Mouse (Mus musculus): ENCODE results near the gene Ttc28. TPM values are rescaled to one million over a fixed set of nuclear protein-coding genes. Genes with fewer than 3 reads are reported as not detected.

The Ttc28 gene
- total RNA-seq, 2 experiments from 2014 or later, result 15.0 to 16.9 TPM

DNA sequence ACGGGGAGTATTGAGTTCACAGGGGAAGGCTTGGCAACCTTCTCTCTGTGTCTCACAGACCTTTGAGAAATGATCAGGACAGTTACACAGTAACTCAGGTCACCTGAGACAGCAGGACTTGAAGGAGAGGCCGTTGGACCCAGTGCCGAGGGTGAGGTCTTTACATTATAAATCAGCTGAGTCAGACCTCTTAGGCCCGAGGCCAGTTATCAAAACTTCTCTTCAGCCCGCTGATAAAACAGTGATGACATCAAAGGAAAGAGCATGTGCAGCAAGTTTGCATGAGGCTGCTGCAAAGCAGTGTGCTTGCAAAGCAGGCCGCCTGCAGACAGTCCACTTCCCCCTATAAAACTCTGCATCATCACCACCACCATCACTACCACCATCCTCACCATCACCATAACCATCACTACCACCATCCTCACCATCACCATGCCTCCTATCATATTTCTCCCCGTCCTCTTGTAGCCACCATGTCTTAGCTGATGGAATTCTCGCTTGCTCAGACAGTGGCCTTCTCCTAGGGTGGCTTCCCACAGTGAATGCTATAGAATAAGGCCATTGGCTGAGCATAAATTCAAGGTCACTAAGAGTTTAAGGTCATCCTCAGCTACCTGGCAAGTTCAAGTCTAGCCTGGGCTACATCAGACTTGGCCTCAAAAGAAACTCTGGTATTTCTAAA is 234.2 kb downstream of the Ttc28 start:
- intact Hi-C loops (cut with DNase I), result no loop called here
- no peak for DNase-seq (ENCODE audit: low spot score in 2 of 2)

DNA sequence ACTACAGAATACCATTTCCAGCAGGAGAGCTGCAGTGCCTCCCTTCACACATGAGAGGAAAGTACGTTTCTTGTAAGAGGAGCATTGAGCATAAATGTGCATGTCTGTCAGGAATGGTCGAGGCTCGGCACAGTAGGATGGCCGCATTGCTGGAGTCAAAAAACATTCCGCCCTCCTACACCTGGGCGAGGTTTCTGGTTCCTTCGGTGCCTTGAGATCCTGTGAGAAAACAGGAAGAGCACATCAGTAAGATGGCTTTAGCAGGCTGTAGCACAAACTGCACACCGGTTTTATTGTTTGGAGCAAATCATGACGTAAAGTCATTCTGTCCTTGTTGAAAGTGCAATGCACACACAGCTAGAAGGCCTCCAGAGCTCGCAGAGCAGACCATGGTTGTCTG is 235.0 kb downstream of the Ttc28 start:
- DNase-seq (ENCODE audit: low spot score in 2 of 2), result no peak
- intact Hi-C loops (cut with DNase I), result no loop called here

- no peak for DNase-seq (ENCODE audit: low spot score in 2 of 2)
- intact Hi-C loops (cut with DNase I), result no loop called here
Measured at GRCm38 (mm10) chr5:111115519-111116350, 236.1 kb downstream of the Ttc28 start.

GRCm38 (mm10) chr5:111119805-111120204 is 240.2 kb downstream of the Ttc28 start:
- intact Hi-C loops (cut with DNase I), result loop anchor here (5.0 kb wide), 1 partner anchor 137 kb away; no protein-coding TSS in a partner anchor
- DNase-seq (ENCODE audit: low spot score in 2 of 2), result no peak

GRCm38 (mm10) chr5:111120298-111120697 is 240.7 kb downstream of the Ttc28 start:
- intact Hi-C loops (cut with DNase I), result loop anchor here (5.0 kb wide), 1 partner anchor 137 kb away; no protein-coding TSS in a partner anchor
- no peak for DNase-seq (ENCODE audit: low spot score in 2 of 2)

DNA sequence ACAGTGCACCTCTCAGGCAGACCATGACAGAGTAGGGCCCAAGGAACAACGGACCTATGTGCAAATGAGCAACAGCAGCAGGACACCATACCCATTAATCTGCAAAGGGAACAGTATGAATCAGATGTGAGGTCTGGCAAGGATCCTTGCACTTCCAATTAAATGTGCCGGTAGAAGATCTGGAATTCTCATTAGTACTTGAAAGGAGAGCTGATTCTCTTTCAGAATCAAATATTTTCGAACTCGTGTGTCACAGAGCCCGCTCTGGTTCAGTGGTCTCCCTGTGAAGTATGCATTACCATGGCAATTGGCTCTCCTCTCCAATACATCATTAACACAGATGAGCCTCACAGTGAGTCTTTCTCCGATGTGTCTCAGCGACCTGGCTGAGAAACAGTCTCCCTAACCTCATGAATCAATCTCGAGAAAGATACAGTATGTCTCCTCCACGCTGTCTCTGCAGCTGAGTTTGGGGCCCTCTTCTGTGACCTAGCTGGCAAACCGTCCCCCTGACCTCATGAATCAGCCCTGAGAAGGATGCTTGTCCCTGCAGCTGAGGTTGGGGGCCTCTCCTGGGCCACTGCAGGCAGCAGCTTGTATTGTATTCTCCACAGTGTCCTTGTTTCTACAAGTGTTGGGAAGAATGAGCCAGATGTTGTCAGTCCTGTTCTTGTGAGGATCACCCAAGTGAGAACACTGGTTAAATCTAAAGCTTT is 241.3 kb downstream of the Ttc28 start:
- intact Hi-C loops (cut with DNase I), result loop anchor here (5.0 kb wide), 1 partner anchor 136 kb away; no protein-coding TSS in a partner anchor
- no peak for DNase-seq (ENCODE audit: low spot score in 2 of 2)

DNA sequence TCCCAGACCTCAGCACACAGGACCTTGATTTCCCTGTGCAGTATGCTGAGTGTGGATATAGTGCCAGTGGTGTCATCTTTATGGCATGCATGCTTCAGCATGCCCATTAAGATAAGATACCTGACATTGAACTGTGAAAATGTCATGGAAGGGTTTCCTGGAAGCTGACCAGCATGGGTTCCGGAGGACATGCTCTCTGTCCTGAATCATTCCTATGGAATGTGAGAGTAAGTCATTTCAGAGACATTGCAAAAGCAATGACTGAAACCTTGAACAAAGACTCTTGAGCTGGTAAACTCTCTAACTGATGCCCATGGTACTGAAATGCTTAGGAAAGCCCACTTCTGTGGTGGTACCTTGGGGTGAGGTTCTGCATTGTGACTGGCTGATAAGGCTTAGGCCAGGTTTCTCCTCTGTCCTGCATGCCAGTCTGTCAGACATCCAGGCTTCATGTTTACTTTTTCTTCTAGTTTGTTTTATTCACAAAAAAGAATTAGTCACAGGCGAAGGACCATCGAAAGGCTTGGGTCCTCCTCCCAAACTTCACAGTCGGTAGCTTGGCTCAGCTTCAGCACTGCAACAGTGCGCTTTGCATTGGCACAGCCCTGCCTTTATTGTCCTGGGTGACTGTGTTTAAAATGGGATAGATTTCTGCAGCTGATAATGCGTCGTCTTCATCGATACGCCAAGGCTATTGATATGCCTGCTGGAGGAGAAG is 242.9 kb downstream of the Ttc28 start:
- intact Hi-C loops (cut with DNase I), result loop anchor here (5.0 kb wide), 1 partner anchor 135 kb away; no protein-coding TSS in a partner anchor

GRCm38 (mm10) chr5:111123050-111123746 is 243.6 kb downstream of the Ttc28 start:
- peak; percentile 60 to 85 for DNase-seq (ENCODE audit: low spot score in 2 of 2)
- intact Hi-C loops (cut with DNase I), result loop anchor here (5.0 kb wide), 1 partner anchor 134 kb away; no protein-coding TSS in a partner anchor

More for the DNA sequence above, 242.9 kb downstream of the Ttc28 start:
- no peak for DNase-seq (ENCODE audit: low spot score in 2 of 2)

GRCm38 (mm10) chr5:111124620-111125200 is 245.1 kb downstream of the Ttc28 start:
- intact Hi-C loops (cut with DNase I), result loop anchor here (5.0 kb wide), 1 partner anchor 133 kb away; no protein-coding TSS in a partner anchor
- DNase-seq (ENCODE audit: low spot score in 2 of 2), result no peak

DNA sequence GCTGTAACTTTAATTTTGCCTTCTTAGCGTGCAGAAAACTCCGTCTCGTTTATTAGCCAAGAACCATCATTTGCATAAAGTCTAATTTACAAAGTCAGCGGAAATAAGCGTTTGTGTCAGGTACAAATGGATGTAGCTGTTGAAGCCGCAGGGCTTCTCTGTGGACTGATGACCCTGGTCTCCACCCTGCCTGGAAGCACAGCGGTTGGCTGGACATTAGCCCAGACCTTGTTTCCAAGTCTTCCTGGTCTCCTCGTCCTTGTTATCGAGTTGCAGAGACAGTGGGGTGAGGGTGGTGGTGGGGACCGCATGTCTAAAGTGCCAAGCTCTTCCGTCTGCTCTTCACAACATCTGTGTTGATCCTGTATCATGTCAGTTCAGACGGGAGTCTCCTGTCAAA is 246.1 kb downstream of the Ttc28 start:
- no peak for DNase-seq (ENCODE audit: low spot score in 2 of 2)
- intact Hi-C loops (cut with DNase I), result no loop called here

GRCm38 (mm10) chr5:111127786-111128185 is 248.2 kb downstream of the Ttc28 start:
- intact Hi-C loops (cut with DNase I), result no loop called here

DNA sequence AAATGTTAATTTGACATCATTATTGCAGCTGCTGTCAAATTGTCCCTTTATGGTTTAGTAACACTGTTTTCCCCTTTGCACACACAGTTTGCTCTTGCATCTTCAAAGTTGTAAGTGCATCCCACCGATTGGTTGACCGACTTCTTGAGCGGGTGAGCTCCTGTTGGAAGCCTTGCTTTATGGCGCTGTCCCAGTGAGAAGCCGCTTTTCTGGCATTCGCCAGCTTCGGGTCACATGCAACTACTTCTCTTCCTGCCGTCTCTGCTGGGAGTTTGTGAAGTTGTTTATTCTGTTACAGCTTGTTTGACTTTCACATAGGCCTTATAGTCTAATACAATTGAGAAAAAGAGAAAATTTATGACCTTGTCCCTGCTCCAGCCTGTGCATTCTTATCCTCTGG is 250.5 kb downstream of the Ttc28 start:
- intact Hi-C loops (cut with DNase I), result no loop called here

More at GRCm38 (mm10) chr5:111127786-111128185, 248.2 kb downstream of the Ttc28 start:
- no peak for DNase-seq (ENCODE audit: low spot score in 2 of 2)

GRCm38 (mm10) chr5:111131561-111131960 is 252.0 kb downstream of the Ttc28 start:
- intact Hi-C loops (cut with DNase I), result no loop called here
- no peak for DNase-seq (ENCODE audit: low spot score in 2 of 2)

More for the DNA sequence above, 250.5 kb downstream of the Ttc28 start:
- no peak for DNase-seq (ENCODE audit: low spot score in 2 of 2)

DNA sequence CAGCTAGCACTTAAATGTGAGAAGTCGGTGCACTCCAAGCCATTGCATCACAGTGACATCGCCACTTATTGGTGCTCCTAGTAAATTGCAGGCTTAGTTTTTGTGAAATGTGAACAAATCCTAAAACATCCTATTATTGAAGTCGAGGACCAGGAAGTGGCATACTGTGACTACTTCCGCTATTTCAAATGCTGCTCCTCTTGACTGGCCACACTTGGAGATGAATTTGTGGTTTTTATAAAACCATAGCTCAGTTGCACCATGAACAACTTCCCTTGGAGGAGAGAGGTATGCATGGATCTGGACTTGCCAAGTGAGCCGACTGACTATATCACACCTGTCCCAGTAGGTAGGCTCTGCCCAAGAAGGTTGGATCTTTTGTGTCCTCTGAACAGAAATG is 253.5 kb downstream of the Ttc28 start:
- DNase-seq (ENCODE audit: low spot score in 2 of 2), result no peak
- intact Hi-C loops (cut with DNase I), result no loop called here

- DNase-seq (ENCODE audit: low spot score in 2 of 2), result no peak
- intact Hi-C loops (cut with DNase I), result no loop called here
Measured at GRCm38 (mm10) chr5:111133754-111134153, 254.2 kb downstream of the Ttc28 start.

GRCm38 (mm10) chr5:111137283-111137682 is 257.7 kb downstream of the Ttc28 start:
- DNase-seq (ENCODE audit: low spot score in 2 of 2), result no peak
- intact Hi-C loops (cut with DNase I), result no loop called here

- no peak for DNase-seq (ENCODE audit: low spot score in 2 of 2)
- intact Hi-C loops (cut with DNase I), result no loop called here
Measured at GRCm38 (mm10) chr5:111137742-111138141, 258.1 kb downstream of the Ttc28 start.

DNA sequence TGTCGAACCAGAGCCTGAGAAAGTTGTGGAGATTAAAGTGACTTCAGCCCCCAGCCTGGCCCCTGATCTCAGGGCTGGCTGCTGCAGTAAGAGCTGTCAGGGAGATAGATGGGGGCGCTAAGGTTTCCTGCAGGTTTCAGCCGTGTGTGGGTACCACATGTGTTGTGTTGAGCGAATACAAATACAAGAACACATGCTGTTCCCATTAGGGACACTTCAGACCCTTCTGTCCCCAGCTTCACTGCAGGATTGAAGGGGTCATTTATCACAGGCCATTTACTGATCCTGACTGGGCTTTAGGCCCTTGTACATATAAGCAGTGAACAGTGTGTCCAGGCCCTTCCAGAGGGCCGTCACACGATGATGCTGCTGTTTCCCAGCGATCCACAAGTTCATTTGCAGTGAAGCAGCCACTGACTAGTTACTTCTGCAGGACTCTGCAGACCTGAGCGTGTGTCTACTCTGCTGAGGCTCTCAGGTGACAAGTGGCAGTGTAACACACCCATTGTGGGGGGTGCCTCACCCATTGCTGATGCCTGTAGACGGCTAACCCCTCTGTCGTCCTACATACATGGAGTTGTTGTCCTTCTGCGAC is 258.7 kb downstream of the Ttc28 start:
- intact Hi-C loops (cut with DNase I), result no loop called here

More for the DNA sequence above, 258.7 kb downstream of the Ttc28 start:
- no peak for DNase-seq (ENCODE audit: low spot score in 2 of 2)
